Mouse (Mus musculus) forebrain, embryonic 10.5 days (tissue): Measurements from ENCODE around the gene Sorl1. TPM values are rescaled to one million over a fixed set of nuclear protein-coding genes. Genes with fewer than 3 reads are reported as not detected.

ENCODE experiments used
- DNase-seq: peaks from one replicate; pipeline ENCODE4 v3.0.0-alpha.2; 2017; ENCODE audit warnings: low spot score; ENCODE audit errors: extremely low spot score
- H3K27ac ChIP-seq: fragments of 300-500 bp; sonication (generic); 2 replicates; pipeline ENCODE4 v1.5.1; 2016; ENCODE audit warnings: mild to moderate bottlenecking
- H3K27me3 ChIP-seq: fragments of 300-500 bp; sonication (generic); 2 replicates; pipeline ENCODE4 v1.6.1; 2016; ENCODE audit warnings: mild to moderate bottlenecking; ENCODE audit not compliant: poor library complexity, severe bottlenecking
- H3K36me3 ChIP-seq: fragments of 300-500 bp; sonication (generic); replicated peaks from 2 replicates; pipeline ENCODE4 v1.6.1; 2016; ENCODE audit warnings: mild to moderate bottlenecking, moderate library complexity
- H3K4me1 ChIP-seq: fragments of 300-500 bp; sonication (generic); 2 replicates; pipeline ENCODE4 v1.6.1; 2016
- H3K4me3 ChIP-seq: fragments of 300-500 bp; sonication (generic); 2 replicates; pipeline ENCODE4 v1.5.1; 2016; ENCODE audit warnings: mild to moderate bottlenecking, moderate library complexity
- H3K9me3 ChIP-seq: fragments of 300-500 bp; sonication (generic); 2 replicates; pipeline ENCODE4 v1.6.1; 2016; ENCODE audit warnings: mild to moderate bottlenecking, moderate library complexity
- WGBS: fragments of 180-500 bp; shearing (Covaris S2); methylation state at CpG from one replicate; pipeline ENCODE4 v1.1.7; 2016; 5-methylcytosine and 5-hydroxymethylcytosine counted together
- polyA plus RNA-seq: library from polyadenylated mRNA; unstranded; fragments of >200 nt; fragmentation: Nextera tagmentation; extraction: Ambion mirVana; gene quantifications from 2 replicates; pipeline ENCODE4 v1.2.1, GENCODE M21; 2016

Sorl1 gene
- polyA plus RNA-seq, 1 experiment from 2014 or later = 4.7 TPM

- Histone ChIP-seq H3K4me1 (peaks cover 19% of the 10 kb centered on the region), H3K27ac (no peak overlapping the region), H3K4me3 (no peak overlapping the region), H3K27me3 (peaks cover 85% of the 10 kb centered on the region), H3K9me3 (no peaks in the 10 kb centered on the region), H3K36me3 (no peaks in the 10 kb centered on the region; the same call in 1 of the 2 replicates)
- WGBS = 87% methylated on average over 12 of the region's 12 CpGs
- no peak for DNase-seq
Observed at GRCm38 (mm10) chr9:42035213-42035765, 88.8 kb downstream of the Sorl1 start.

- no peaks in the 10 kb centered on the region for H3K9me3 ChIP-seq
Observed at GRCm38 (mm10) chr9:42034116-42034520, 90.0 kb downstream of the Sorl1 start.

DNA sequence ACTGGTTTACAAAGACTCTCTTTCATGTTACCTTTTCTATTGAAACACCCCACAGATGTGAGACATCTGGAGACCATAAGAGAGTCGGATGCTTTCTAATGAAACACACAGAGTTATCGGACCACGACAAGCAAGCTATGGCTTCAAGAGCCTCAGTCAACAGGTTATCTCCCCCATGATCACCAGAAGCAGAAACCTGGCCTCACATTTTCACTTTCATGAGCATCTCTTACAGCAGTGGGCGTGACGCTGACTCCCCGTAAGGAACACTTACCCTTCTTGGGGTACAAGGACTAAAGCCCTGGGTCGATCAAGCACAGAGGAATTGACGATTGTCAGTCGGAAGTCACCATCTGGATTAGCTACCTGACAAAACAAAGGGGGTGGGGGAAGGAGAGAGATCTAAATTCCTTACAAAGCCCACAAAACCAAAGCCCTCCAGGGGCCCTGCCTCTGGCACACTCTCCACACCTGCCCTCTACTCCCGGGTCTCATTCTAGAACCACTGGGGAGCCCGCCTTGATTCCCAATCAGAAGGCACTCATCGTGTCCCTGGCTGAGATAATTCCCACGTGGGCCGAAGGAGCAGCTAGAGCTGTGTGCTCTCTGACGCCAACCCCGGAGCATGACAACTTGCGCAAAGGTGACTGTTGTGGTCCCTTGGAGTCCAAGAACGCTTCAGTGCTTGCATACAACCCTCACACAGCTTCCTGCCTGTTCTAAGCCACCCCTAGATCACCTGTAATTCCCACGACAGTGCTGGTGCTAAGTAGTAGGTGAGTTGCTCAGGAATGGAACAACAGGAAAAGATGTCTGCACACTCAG lies 90.6 kb downstream of the Sorl1 start:
- Histone ChIP-seq H3K27ac (no peak overlapping the region), H3K4me3 (no peak overlapping the region), H3K27me3 (peaks cover 73% of the 10 kb centered on the region), H3K4me1 (peaks cover 9% of the 10 kb centered on the region), H3K36me3 (no peaks in the 10 kb centered on the region; the same call in 1 of the 2 replicates), H3K9me3 (no peaks in the 10 kb centered on the region)
- DNase-seq = no peak
- 45% methylated on average over 19 of the region's 19 CpGs for WGBS

More at GRCm38 (mm10) chr9:42034116-42034520, 90.0 kb downstream of the Sorl1 start:
- no peak overlapping the region for H3K4me3 ChIP-seq
- DNase-seq = no peak
- no peaks in the 10 kb centered on the region; the same call in 1 of the 2 replicates for H3K36me3 ChIP-seq
- H3K27me3 ChIP-seq = peaks cover 74% of the 10 kb centered on the region
- WGBS = 72% methylated on average over 9 of the region's 9 CpGs
- no peak overlapping the region for H3K27ac ChIP-seq
- H3K4me1 ChIP-seq = peaks cover 12% of the 10 kb centered on the region

DNA sequence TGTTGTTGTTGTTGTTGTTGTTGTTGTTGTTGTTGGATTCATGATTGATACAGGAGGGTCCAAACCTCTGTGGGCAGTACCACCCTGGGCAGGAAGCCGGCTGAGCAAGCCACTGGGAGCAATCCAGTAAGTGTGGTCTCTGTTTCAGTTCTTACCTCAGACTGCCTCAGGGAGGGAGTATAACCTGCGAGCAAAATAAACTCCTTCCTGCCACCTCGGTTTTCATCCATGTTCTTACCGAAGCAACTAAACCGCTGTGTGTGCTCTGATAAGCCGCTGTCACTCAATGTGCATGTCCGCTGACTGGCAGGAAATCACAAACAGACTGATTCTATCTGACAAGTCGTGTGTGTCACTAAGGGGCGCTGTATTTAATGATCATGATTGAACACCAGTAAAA lies 91.7 kb downstream of the Sorl1 start:
- no peak overlapping the region for H3K27ac ChIP-seq
- H3K4me3 ChIP-seq = no peak overlapping the region
- H3K27me3 ChIP-seq = peaks cover 63% of the 10 kb centered on the region
- H3K9me3 ChIP-seq = no peaks in the 10 kb centered on the region
- peaks cover 9% of the 10 kb centered on the region for H3K4me1 ChIP-seq
- DNase-seq = no peak
- H3K36me3 ChIP-seq = no peaks in the 10 kb centered on the region; the same call in 1 of the 2 replicates
- WGBS = 79% methylated on average over 9 of the region's 9 CpGs

- 82% methylated on average over 4 of the region's 4 CpGs for WGBS
- H3K27ac ChIP-seq = no peak overlapping the region
- no peak for DNase-seq
- peaks cover 11% of the 10 kb centered on the region for H3K4me1 ChIP-seq
- H3K36me3 ChIP-seq = no peaks in the 10 kb centered on the region; the same call in 1 of the 2 replicates
- no peaks in the 10 kb centered on the region for H3K9me3 ChIP-seq
- no peak overlapping the region for H3K4me3 ChIP-seq
- peaks cover 27% of the 10 kb centered on the region for H3K27me3 ChIP-seq
Observed at GRCm38 (mm10) chr9:42028807-42029206, 95.3 kb downstream of the Sorl1 start.

DNA sequence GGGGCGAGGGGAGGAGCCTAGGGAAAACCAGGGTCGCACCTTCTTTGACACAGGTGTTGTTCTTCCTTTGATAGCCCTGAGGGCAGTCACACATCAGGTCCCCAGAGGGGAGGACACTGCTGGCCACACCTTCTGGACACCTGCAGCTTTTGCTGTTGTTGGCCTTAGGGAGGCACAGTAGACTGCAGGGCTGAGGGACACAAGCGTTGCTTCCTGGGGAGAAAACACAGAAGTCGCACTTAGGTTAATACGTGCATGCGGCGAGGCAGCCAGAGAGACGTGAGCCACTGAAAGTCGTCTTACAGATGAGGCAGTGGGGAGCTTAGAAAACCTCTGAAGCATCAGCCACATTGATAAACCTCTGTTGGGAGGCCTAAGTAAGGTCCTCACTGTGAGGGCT lies 99.8 kb downstream of the Sorl1 start:
- Histone ChIP-seq H3K36me3 (no peaks in the 10 kb centered on the region), H3K4me1 (peaks cover 28% of the 10 kb centered on the region), H3K27me3 (peaks cover 9% of the 10 kb centered on the region; the same call in 1 of the 2 replicates), H3K4me3 (no peak overlapping the region), H3K9me3 (no peaks in the 10 kb centered on the region), H3K27ac (no peak overlapping the region; the same call in 1 of the 2 replicates)
- 69% methylated on average over 9 of the region's 9 CpGs for WGBS
- no peak for DNase-seq

- H3K4me1 ChIP-seq = peaks cover 37% of the 10 kb centered on the region
- WGBS = 70% methylated on average over 3 of the region's 3 CpGs
- no peaks in the 10 kb centered on the region for H3K36me3 ChIP-seq
- no peak for DNase-seq
- H3K27me3 ChIP-seq = 0 out of 2 replicates have a peak, but pooled peaks cover 3% of the 10 kb centered on the region
- H3K4me3 ChIP-seq = no peak overlapping the region
- peak overlapping the region; percentile 12; the same call in 1 of the 2 replicates for H3K27ac ChIP-seq
- no peaks in the 10 kb centered on the region for H3K9me3 ChIP-seq
Observed at GRCm38 (mm10) chr9:42023383-42023782, 100.7 kb downstream of the Sorl1 start.

GRCm38 (mm10) chr9:42022318-42022717 lies 101.8 kb downstream of the Sorl1 start:
- Histone ChIP-seq H3K27ac (no peak overlapping the region), H3K27me3 (0 out of 2 replicates have a peak, but pooled peaks cover 3% of the 10 kb centered on the region), H3K9me3 (no peaks in the 10 kb centered on the region), H3K4me1 (peaks cover 39% of the 10 kb centered on the region), H3K4me3 (no peak overlapping the region), H3K36me3 (no peaks in the 10 kb centered on the region)
- no peak for DNase-seq
- 95% methylated on average over 12 of the region's 12 CpGs for WGBS

GRCm38 (mm10) chr9:42019308-42020031 lies 104.6 kb downstream of the Sorl1 start:
- Histone ChIP-seq H3K9me3 (peaks cover 12% of the 10 kb centered on the region), H3K4me3 (no peak overlapping the region), H3K4me1 (peaks cover 39% of the 10 kb centered on the region), H3K36me3 (peaks cover 17% of the 10 kb centered on the region), H3K27ac (peak overlapping the region; percentile 53), H3K27me3 (0 out of 2 replicates have a peak, but pooled peaks cover 3% of the 10 kb centered on the region)
- WGBS = 51% methylated on average over 7 of the region's 7 CpGs
- no peak for DNase-seq

DNA sequence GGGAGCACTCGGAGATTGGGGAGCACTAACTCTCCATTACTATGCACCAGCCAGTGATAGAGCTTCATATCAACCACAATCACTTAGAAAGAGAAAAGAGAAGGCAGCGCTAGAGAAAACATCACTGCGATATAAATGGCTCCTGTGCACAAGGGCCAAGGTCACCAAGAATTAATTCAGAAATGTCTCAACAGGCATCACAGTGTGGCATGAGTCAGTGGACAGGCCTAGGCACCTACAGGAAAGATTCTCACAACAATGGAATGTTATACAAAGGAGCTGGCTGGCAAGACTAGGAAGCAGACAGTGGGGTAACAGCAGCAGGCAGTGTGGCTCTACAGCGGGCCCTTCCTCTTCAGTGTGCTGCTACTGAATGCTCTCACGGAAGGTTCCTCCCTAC lies 115.6 kb downstream of the Sorl1 start:
- 93% methylated on average over 5 of the region's 5 CpGs for WGBS
- no peak for DNase-seq
- no peak overlapping the region for H3K27ac ChIP-seq
- peaks cover 4% of the 10 kb centered on the region; the same call in 1 of the 2 replicates for H3K4me1 ChIP-seq
- H3K9me3 ChIP-seq = no peaks in the 10 kb centered on the region
- no peaks in the 10 kb centered on the region for H3K27me3 ChIP-seq
- no peaks in the 10 kb centered on the region for H3K36me3 ChIP-seq
- H3K4me3 ChIP-seq = no peak overlapping the region

GRCm38 (mm10) chr9:42005101-42005500 lies 119.0 kb downstream of the Sorl1 start:
- Histone ChIP-seq H3K27me3 (no peaks in the 10 kb centered on the region), H3K36me3 (no peaks in the 10 kb centered on the region), H3K27ac (no peak overlapping the region), H3K4me1 (peaks cover 4% of the 10 kb centered on the region; the same call in 1 of the 2 replicates), H3K9me3 (no peaks in the 10 kb centered on the region), H3K4me3 (no peak overlapping the region)
- WGBS = 68% methylated on average over 8 of the region's 8 CpGs
- DNase-seq = no peak

GRCm38 (mm10) chr9:42004140-42004539 lies 120.0 kb downstream of the Sorl1 start:
- DNase-seq = no peak
- Histone ChIP-seq H3K4me3 (no peak overlapping the region), H3K36me3 (no peaks in the 10 kb centered on the region), H3K27ac (no peak overlapping the region), H3K4me1 (peaks cover 7% of the 10 kb centered on the region; the same call in 1 of the 2 replicates), H3K9me3 (no peaks in the 10 kb centered on the region), H3K27me3 (no peaks in the 10 kb centered on the region)
- WGBS = 93% methylated on average over 4 of the region's 4 CpGs
